Mouse (Mus musculus): ENCODE data around the gene Dcst2.

The Dcst2 gene

DNA sequence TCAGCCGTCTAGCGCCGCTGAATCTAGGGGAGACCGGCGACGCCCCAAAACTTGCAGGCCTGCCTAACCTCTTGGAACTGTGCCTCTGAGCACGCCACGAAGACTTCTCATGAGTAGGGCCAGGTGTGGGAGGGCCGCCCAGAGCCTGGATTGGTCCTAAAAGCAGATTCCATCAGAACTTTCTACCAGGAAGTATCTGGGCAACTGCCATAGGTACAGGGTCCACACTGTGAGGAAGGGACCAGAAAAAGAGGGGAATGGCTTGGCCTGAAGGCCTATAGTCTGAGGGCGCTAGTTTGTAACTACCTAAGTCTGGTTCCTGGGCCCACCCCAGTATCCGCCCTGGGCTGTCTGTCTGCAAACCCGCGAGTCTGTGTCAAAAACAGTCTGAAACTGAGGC lies 30.2 kb upstream of the Dcst2 start:
- DNase-seq (ENCODE audit: low read depth, low spot score) = no peak

DNA sequence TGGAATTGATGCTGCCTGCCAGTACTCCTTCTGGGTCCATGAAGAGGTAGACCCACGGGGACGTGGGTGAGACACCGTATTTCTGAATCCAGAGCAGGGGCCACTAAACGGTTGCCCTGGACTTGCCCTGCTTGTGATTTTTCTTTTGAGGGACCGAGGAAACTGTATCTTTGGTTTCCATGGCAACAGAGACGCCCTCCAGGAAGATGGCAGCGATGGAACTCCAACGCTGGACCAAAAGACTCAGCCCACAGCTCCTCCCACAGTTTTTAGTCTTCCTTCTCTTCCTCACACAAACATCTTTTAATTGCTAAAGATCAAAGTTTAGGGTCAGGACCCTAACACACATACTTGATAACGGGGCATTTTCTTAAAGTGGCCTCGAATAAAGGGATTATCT lies 29.8 kb upstream of the Dcst2 start:
- DNase-seq (ENCODE audit: low read depth, low spot score) = peak; percentile 49

DNA sequence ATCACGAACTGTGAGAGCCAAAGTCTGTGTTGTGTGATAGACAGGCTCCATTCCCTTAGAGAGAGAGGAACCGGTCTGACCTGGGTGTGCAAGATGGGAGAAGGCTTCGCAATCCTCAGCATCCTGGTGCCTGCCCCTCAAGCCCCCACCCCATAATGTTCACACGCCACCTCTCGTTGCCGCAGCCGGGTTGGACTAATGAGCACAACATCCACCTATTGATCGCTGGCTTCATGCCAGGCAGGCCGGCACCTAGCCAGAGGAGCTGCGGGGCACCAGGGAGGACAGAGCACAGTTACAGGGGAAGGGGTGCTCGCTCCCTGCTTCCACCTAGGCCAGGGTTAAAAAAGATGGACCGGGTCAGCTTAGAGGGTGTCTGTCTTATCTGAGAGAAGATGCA lies 29.3 kb upstream of the Dcst2 start:
- DNase-seq (ENCODE audit: low read depth, low spot score) = no peak

DNA sequence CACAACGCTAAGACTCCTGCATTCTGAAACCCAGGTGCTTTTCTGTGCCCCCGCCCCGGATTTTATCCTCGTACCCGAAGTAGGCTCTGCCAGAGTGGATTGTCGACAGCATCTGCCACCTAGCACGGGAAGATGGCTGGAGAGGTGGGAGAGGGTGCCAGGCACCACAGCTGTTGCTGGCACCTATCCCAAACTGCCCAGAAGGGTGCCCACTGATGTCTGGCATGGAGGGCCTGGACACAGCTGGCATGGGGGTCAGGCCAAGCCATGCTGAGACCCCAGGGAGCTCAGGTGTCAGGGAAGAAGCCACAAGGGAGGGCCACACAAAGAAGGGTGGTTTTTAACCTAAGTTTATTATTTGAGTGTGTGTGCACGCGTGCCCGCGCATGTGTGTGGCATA lies 28.7 kb upstream of the Dcst2 start:
- no peak for DNase-seq (ENCODE audit: low read depth, low spot score)

DNA sequence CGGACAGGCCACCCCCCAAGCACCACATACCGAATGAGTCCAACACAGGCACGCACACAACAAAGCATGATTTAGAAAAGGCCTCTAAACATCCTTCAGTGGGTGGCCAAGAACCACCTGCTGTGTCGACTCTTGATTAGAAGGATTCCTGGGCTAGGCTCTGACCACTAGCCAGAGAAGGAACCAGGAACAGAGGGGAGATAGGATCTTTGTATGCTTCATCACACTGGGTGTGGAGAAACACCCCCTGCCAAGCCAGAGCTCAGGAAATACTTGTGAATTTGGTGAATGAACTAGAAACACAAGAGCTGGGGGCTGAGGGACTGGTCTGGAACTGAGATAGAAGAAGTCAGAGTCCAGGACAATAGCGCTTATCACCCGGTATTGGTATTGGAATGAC lies 25.2 kb upstream of the Dcst2 start:
- no peak for DNase-seq (ENCODE audit: low read depth, low spot score)

DNA sequence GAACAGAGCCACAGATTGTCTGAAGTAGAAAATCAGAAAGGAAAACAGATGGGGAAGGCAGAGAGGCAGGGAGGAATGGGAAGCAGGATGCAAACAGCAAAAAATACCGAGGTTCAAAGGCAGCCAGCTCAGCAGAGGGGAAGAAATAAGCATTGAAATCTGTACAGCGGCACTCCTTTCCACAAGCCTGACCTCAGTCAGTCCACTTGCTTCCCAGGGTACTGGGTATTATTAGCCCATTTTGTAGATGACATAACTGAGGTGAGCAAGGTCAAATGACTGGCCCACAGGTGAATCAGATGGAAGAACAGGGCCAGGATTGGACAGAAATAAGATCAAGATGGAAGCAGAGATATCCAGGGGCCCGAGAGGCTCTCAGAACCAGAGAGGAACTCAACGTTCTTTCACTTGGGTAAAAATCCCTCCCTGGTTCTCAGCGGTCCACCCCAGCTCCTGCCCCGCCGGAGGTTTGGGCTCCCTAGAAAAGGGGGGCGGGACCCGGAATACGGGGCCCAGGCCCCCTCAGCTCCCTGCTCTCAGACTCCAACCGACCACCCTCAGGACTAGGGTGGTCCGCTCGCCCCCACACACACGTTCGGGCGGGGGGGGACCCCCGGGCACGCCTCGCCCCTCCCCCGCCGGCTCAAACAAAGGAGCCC lies 24.6 kb upstream of the Dcst2 start:
- DNase-seq (ENCODE audit: low read depth, low spot score) = no peak

DNA sequence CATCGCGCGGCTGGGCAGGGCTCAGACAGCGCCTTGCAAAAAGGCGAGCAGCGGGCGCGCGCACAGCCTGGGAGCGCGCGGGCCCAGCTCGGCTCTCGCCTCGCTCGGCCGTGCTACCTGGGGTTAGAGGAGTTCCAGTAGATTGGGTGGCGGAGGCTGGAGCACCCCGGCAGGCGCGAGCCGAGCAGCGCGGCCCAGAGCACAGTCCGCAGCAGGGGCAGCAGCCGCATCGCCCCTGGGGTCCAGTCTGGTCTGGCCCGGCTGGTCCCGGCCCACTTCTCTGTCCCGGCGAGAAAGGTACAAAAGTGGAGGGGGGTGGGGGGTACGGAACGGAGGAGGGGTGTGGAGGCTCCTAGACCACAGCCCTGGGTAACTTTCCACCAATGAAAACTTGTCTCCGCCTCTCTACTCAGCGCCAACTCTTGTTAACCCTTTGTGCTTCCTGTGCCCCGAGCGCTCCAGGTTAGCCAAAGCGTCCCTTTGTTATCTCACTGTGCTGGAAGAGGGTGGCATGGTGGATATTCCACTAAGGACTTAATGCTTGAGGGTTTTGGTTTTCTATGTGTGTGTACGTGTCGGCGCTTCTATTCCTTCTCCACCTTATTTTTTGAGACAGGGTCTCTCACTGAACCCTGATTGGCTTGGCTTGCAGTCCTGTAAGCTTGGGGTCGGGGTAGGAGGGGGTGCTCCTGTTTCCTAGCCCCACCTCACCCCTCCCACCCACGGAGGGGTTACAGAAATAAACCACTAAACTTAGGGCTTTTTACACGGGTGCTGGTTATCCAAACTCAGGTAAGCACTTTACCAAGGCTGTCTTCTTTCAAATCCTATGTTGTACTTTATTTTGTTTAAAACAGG lies 23.8 kb upstream of the Dcst2 start, which contains the start of gene Efna4:
Gene Efna4 (minus strand): TSS at position 308 of the 858 bp plus-strand sequence.
- DNase-seq (ENCODE audit: low read depth, low spot score) = peak; percentile 31

DNA sequence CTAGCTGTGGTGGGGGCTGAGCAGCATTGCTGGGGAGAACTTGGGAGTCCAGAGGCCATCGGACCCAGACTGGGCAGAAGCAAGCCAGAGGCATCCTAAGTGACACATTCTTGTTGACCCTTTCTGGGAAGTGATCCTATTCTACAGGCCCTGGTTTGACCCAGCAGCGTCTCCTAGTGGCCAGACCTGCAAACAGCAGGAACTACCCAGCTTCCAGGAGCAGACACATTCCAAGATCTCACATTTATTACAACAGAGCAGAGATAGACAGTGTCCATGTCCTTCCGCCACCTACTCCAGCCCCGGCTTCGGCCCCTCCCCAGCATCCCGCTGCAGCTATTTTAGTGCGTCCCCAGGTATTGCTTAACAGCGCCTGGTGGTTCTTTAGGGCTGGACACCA lies 22.4 kb upstream of the Dcst2 start:
- DNase-seq (ENCODE audit: low read depth, low spot score) = peak; percentile 64

DNA sequence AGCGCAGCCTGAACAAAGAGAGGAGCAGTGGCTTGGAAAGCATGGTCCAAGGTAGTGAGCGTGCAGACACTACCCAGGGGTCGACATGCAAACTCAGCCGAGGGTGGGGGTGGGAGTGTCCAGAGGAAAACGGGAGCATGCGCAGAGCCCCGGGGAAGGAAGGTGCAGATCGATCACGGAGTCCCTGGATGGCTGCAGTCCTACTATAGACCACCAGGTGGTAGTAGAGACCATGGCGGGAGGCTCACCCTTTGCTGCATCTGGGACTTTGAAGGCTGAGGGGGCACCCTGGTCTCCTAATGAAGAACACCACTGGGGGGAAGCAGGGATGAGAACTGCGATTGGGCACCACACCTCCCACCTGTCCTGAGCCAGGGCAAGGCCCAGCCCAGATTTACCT lies 21.3 kb upstream of the Dcst2 start:
- peak; percentile 79 for DNase-seq (ENCODE audit: low read depth, low spot score)

DNA sequence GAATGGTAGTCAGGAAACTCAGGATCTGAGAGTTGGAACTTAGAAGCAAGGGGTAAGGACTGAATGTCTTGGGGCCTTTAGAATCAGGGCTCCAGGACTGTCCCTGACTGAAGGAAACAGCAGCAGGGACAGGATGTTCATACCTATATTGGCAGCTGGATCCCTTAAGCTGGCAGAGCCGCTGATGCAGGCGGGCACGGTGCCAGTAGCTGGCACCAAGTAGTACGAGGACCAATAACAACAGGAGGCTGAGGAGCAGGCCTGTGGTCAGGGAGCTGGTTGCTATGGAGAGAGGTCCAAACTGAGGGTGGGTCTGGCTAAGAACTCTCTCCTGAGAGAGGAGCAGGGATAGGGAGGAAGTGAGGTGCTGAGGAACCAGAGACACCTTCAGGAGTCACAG lies 20.0 kb upstream of the Dcst2 start:
- no peak for DNase-seq (ENCODE audit: low read depth, low spot score)

DNA sequence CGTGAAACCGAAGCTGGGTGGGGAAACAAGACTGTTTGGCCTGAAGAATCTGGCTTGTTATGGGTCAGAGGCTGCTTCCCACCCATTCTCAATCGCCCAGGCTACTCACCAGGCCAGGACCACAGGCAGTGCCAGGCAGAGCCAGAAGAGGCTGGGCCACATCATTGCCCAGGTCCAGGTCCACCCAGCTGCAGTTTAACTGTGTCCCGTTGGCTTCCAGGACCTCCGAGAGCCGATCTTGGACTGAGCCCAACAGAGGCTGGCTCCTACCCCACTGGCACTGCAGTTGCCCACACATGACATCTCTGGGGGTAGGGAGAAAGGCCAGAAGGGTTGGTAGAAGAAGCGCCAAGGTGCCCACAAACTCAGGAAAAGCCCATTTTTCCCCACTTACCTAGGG lies 18.5 kb upstream of the Dcst2 start:
- DNase-seq (ENCODE audit: low read depth, low spot score) = peak; percentile 25

DNA sequence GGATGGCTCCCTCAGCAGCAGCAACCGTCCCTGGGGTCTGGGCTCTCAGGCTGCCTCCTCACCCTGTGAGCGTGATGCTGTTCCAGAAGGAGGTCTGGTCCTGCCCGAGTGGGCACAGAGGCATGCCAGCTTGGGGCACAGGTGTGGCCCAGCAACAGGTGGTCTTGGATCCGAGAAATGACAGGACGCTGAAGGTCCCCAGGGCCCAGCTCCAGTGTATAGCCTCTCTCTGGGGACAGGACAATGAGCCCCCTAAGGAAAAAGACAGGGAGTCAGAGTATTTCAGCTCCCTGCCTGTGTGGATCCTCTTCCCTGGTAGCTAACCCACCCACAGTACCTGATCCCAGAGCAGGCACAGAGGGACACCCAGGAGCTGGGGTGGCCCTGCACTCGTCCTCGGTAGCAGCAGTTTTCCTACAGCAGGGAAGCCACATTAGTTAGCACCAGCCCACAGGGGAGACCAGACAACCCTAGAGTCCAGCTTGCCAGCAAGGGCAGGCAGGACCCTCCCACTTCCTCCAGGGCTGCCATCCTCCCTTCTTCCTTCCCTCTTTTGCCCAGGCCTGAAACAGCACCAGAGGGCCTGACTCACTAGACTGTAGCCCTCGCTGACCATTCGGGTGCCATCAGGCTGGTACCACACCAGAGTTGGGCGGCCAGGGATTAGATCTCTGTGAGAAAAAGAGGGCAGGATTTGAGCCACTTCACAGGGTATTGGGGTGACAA lies 14.8 kb upstream of the Dcst2 start:
- no peak for DNase-seq (ENCODE audit: low read depth, low spot score)

DNA sequence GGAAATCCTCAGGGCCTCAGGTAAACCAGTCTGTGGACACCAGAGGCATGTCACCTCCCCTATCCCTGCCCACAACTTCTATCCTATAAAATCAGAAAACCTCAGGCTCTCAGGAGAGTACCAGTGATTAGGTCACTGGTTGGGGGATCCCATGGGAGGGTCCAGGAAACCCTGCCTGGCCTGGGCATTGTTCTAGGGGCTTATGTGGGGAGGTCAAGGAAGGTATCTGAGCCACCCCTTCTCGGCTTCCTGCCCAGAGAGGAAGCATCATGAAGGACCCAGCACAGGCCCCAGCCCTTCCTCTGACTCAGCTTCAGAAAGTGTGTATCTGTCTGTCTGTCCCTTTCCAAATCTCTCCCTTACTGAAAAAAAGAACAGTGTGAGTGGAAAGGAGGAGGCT lies 13.9 kb upstream of the Dcst2 start:
- DNase-seq (ENCODE audit: low read depth, low spot score) = no peak

DNA sequence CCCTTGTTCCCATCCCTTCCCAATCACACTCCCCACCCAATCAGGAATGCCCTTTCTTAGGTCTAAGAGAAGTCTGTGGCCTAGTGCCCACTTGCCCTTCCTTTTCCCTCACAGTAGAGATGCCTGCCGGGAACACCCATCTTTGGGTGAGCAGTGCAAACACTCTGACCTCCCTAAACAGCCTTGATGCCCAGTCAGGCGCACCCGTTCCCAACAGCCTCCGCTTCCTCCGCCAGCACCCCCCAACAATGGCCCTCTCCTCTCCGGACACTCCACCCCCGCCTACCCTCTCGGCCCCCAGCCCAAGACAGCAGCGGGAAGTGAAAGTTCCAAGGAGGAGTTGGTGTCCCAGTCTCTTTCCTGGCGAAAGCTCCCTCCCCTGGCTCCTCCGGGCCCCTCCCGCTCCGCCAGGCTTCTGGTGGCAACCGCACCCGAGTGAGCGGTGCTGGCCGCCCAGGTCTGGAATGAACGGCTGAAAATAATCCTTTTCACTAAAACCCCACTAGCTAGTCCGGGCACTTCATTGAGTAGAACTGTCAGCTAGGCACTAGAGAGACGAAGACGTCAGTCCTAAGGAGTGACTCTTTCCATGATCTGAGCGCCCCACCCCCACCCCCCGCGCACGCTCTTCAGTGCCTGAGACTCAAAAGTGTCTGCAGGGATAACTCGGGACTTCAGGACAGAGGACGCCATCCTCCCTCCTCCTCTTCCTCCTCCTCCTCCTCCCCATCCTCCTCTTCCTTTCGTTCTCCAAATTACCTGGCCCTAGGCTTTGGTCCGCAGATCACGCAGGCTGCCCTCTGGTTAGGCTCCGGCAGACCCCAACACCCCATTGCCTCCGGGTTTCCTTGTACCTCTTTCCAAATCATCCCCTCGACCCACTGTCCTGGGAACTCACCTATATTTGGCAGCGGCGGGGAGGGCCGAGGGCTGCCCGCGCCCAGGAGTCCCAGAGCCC lies 12.6 kb upstream of the Dcst2 start:
- DNase-seq (ENCODE audit: low read depth, low spot score) = peak; percentile 57

DNA sequence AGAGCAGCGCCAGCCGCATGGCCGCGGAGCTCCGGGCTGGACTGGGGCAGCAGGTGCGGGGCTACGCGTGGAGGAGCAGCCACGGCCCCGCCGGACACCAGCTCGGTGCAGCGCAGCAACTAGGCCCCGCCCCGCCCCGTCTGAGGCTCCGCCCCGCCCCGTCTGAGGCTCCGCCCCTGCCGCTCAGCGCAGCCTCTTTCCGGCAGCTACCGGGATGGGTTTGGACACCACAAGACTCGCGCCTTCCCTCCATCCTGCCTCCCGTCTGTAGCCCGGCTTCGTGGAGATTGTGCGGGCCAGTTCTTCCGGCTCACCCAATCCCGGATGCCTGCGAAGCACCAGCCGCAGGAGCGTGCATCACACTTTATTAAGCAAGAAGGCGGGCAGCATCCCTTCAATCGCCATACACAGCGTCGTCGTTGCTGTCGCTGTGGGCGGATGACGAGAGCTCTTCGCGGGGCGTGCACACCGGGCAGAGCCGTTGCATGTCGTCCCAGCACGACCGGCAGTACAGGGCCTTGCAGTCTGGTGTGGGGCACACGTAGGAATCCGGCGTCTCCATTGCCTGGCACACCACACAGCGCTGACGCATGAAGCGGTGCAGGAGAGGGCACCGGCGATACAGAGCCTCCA lies 11.8 kb upstream of the Dcst2 start, which contains the start of gene Adam15:
Gene Adam15 (minus strand): TSS at position 128 of the 633 bp plus-strand sequence.
- peak; percentile 94 for DNase-seq (ENCODE audit: low read depth, low spot score)

DNA sequence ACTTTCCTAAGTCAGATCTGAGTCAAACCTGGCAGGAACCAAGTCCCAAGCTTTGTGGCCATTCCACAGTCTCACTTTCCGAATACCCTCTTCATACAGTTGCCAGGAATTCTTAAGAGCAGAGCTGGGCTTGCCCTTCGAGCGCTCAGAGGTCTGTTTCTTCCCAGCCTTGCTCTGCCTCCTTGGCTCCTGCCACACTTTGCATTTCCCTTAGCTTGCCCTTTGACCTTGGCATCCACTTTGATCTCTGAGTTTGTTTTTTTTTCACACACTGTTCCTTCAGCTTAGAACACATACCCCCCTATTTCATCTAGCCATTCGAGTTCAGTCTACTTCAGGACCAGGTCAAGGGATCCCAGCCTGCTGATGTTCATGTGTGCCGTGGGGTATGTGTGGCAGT lies 10.5 kb upstream of the Dcst2 start:
- DNase-seq (ENCODE audit: low read depth, low spot score) = no peak

DNA sequence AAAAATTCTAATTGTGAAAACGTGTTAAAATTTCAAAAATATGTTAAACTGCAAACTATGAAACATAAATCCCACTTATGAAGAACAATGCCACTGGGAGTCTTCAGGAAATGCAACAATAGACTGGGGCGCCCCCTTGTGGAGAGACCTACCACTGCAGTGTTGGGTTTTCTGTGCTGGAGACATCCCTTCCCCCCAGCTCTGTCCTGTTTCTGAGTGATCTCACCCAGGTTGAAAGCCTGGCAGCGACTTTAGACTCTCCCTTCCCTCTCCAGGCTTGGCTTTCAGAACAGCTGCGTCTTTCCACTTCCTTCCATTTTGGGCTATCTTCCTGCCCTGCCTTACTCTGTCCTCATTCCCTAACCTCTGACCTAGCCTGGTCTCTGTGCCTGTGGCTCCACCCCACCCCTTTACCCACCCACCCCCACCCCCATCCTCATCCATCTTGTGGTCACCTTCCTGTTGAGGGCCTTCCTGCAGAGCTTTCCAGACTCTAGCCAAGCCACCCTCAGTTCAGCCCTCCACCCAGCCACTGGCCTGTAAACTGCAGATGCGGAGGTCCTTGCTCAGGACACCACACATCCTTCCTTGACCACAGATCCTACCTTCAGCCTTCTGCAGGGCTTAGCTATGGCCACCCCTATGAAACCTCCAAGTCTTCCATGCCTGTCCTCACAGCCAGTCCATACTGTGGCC lies 6.8 kb upstream of the Dcst2 start:
- DNase-seq (ENCODE audit: low read depth, low spot score) = peak; percentile 89

DNA sequence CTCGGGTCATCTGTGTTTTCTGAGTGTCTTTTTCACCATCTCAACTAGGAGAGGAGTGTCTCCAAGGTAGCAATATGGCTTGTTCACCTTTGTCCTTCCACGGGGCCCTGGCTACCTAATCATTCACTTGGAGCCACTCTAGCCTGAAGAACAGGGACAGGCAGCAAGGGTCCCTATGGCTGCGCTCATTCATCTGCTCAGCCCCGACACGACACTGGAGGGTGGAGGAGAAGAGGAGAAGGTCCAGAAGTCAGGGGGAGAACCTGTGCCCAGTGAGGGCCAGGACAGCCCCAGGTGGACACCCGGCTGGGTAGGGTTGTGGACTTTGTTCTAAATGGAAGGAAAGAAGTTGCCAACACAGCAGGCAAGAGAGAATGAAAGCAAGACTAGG lies 6.3 kb upstream of the Dcst2 start:
- DNase-seq (ENCODE audit: low read depth, low spot score) = no peak

DNA sequence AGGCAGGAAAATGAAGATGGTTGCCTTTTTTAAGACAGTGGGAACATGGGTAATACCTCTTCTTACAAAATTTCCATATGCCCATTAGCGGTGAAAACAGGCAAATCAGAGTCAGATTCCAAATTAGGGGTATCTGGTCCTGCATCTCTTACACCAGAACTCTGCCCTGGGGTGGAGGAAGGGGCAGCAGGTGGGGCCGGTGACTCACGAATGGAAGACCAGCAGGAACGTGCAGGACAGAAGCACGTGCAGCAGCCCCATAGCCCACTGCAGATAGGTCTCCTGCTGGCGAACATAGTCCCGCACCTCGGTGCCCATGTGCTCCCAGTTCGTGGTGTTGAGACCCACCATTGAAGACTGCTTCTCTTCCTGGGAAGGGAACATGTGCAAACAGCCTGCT lies 5.7 kb upstream of the Dcst2 start:
- no peak for DNase-seq (ENCODE audit: low read depth, low spot score)

DNA sequence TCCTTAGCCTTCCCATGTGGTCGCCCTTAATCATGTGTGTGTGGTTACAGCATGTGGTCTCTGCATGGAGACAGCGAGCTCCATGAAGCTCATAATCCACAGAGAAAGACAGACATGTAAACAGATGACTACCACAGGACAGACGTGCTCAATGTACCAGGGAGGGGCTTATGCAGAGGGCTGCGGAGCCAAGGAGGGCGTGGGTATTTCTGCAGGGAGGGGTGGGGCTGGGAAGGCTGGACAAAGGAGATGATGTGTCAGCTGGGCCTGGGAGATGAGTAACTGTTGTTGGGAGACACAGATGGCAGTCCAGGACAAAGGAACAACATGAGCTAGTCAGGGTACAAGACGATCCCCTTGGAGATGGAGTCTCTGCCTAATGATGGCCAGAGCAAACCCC lies 2.1 kb upstream of the Dcst2 start:
- peak; percentile 48 for DNase-seq (ENCODE audit: low read depth, low spot score)
